Mouse (Mus musculus): ENCODE data around the gene Bmt2. TPM values are rescaled to one million over a fixed set of nuclear protein-coding genes. Genes with fewer than 3 reads are reported as not detected.

The Bmt2 gene
- polyA plus RNA-seq, 1 experiment from 2014 or later = 19.4 TPM

DNA sequence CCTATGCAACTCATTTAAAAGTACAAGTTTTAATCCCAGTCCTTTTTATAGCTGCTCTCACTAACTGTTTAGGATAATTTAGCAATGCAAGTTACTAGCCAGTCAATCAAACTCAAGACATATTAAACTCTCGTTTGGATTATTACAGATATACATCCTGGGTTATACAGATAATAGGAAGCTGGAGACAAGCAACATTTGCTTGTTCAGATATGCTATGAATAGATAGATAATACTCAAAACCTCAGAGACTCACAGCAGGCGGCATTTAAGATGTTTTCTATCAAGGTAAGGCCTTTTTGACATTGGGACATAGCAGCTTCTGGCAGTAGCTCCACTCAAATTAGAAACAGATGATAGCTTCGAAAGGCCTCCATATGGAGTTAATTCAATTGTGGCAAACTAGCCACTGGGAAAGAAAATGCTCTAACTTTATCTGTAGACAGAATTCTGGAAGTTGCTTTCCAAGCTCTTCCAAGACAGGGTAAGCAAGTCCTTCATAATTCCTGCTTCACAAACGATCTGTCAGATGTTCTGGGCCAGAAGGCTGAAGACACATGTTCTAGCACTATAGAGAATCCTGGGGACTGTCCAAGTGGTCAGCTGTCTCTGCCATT lies 84.9 kb downstream of the Bmt2 start:
- 26% methylated on average over 4 of the region's 4 CpGs for WGBS
- Histone ChIP-seq H3K27ac (no peak overlapping the region), H3K4me2 (no peak overlapping the region), H3K9me3 (no peaks in the 10 kb centered on the region; the same call in 1 of the 2 replicates), H3K9ac (no peak overlapping the region), H3K4me3 (no peak overlapping the region), H3K36me3 (peaks cover 48% of the 10 kb centered on the region), H3K27me3 (no peaks in the 10 kb centered on the region), H3K4me1 (peaks cover 4% of the 10 kb centered on the region; the same call in 1 of the 2 replicates)
- ATAC-seq (ENCODE audit: insufficient number of reproducible peaks, insufficient read depth, low FRiP score, low TSS enrichment, low read depth) = no peak

DNA sequence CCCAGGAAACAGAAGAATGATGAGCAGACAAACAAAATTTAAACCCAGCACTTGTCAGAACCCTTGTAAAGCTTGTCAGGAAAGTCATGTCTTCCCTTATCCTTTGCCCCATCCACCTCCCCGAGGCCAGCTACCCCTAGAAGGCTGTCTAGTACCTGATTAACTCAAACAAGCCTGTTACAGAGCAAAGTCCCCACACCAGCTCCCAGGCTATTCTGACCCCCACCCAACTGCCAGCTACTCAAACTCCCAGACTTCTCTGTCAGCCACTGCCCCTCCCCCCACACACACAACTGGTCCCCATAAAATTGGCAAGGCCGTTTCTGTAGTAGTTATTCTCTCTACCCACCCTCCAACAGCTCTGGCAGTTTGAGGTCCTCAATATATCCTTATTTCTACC lies 91.2 kb downstream of the Bmt2 start:
- Histone ChIP-seq H3K27me3 (no peaks in the 10 kb centered on the region), H3K27ac (no peak overlapping the region), H3K4me3 (no peak overlapping the region), H3K4me2 (no peak overlapping the region), H3K9me3 (no peaks in the 10 kb centered on the region), H3K36me3 (peaks cover 44% of the 10 kb centered on the region), H3K9ac (no peak overlapping the region), H3K4me1 (no peaks in the 10 kb centered on the region)
- no peak for ATAC-seq (ENCODE audit: insufficient number of reproducible peaks, insufficient read depth, low FRiP score, low TSS enrichment, low read depth)
- WGBS = 43% methylated on average over 2 of the region's 2 CpGs

DNA sequence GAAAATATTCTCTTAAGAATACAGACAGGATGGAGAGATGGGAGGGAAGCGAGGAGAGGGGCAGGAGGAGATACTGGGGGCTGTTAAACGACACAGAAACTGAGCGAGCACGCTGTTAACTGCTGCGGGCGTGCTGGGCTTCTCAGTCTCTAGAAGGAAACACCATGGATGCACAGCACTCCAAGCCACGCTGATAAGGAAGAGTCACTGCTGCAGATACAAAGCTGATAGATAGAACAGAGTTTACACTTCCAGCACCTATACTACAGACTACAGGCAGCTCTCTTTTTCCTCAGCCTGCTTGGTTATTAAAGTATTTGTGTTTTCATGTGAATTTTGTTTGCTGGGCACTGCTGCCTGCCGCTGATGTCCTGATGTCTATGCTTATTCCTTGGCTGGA lies 91.6 kb downstream of the Bmt2 start:
- H3K9me3 ChIP-seq = no peaks in the 10 kb centered on the region
- ATAC-seq (ENCODE audit: insufficient number of reproducible peaks, insufficient read depth, low FRiP score, low TSS enrichment, low read depth) = no peak
- H3K4me1 ChIP-seq = no peaks in the 10 kb centered on the region
- 89% methylated on average over 8 of the region's 8 CpGs for WGBS
- H3K4me3 ChIP-seq = no peak overlapping the region
- peaks cover 40% of the 10 kb centered on the region for H3K36me3 ChIP-seq
- H3K9ac ChIP-seq = no peak overlapping the region
- H3K27ac ChIP-seq = no peak overlapping the region
- H3K27me3 ChIP-seq = no peaks in the 10 kb centered on the region
- H3K4me2 ChIP-seq = no peak overlapping the region

DNA sequence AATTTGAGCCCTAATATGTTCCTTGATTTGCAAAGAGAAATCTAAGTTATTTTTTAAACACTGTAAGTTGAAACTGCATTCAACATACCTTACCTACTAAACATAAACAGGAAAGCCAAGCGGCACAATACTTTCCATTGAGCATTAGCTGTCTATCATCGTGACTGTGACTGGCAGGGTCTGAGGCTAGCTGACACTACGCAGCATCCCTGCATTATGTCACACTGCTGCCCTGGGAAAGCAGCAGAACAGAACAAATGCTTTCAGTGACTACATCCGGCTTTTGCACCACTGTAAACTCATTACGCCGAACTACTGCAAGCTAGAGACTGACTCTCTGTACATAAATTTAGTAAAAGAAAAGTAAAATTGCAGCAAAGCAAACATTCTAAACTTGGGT lies 93.0 kb downstream of the Bmt2 start:
- ATAC-seq (ENCODE audit: insufficient number of reproducible peaks, insufficient read depth, low FRiP score, low TSS enrichment, low read depth) = no peak
- H3K4me1 ChIP-seq = no peaks in the 10 kb centered on the region

DNA sequence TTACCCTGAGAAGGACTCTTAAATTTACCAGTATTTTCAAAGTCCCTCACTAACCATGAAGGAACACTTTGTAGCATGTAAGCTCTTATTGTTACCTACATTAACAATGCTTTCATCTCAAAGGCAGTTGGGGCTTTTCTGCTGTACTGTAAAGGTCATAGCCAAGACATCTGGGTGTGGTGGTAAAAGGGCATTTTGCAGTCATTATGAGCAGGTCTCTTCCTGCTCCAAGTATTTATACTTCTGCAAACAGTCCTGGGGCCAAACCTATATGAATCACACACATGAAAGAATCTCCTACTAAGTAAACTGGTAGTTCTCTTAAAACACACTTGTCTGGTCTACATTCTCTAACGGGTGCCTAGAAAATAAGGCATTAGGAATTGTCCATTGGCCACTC lies 95.7 kb downstream of the Bmt2 start:
- Histone ChIP-seq H3K4me3 (no peak overlapping the region), H3K4me1 (no peaks in the 10 kb centered on the region), H3K27me3 (no peaks in the 10 kb centered on the region), H3K9me3 (no peaks in the 10 kb centered on the region), H3K4me2 (no peak overlapping the region), H3K27ac (no peak overlapping the region), H3K36me3 (peaks cover 47% of the 10 kb centered on the region), H3K9ac (no peak overlapping the region)
- ATAC-seq (ENCODE audit: insufficient number of reproducible peaks, insufficient read depth, low FRiP score, low TSS enrichment, low read depth) = no peak
- WGBS = 93% methylated on average over 1 of the region's 1 CpGs

More for the DNA sequence above, 93.0 kb downstream of the Bmt2 start:
- no peak overlapping the region for H3K27ac ChIP-seq
- no peak overlapping the region for H3K4me2 ChIP-seq
- H3K36me3 ChIP-seq = peaks cover 38% of the 10 kb centered on the region
- no peak overlapping the region for H3K9ac ChIP-seq
- no peaks in the 10 kb centered on the region for H3K27me3 ChIP-seq
- no peak overlapping the region for H3K4me3 ChIP-seq
- 78% methylated on average over 6 of the region's 6 CpGs for WGBS
- H3K9me3 ChIP-seq = no peaks in the 10 kb centered on the region

Other genes starting within 250 kb of the Bmt2 start
- 37.9 and 39.8 TPM in 2 replicates for gene Tmem168, start 69.9 kb downstream of the Bmt2 start, polyA plus RNA-seq (2015; fragmentation: Nextera tagmentation; extraction: Ambion mirVana)
- 5.9 and 6.5 TPM in 2 replicates for gene Gpr85, start 162.0 kb upstream of the Bmt2 start, polyA plus RNA-seq (2015; fragmentation: Nextera tagmentation; extraction: Ambion mirVana)
- gene 2610001J05Rik, start 193.6 kb upstream of the Bmt2 start, polyA plus RNA-seq (2015; fragmentation: Nextera tagmentation; extraction: Ambion mirVana) = 117 and 125 TPM in 2 replicates